Mouse (Mus musculus): ENCODE measurements around the gene Pgm2.
A peak's percentile ranks its signal among the peaks of the same experiment; 100 is the strongest.

Gene Pgm2

DNA sequence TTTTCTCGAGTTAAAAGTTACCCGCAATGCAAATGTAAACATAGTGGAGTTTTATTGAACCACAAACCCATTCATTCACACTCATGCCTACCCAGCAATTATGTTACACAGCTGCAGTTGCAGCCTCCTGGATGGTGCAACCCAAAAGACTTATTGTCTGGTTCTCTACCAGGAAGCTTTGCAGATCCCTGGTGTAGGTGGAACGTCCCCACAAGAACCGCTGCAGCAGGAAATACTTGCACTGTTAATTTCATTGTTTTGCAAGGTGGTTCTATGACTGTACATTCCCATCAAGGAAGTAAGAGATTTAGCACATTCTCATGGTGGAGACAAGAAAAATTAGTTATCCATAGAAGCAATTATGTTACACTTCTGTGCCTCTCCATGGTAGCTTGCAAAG, 15.4 kb upstream of the Pgm2 start:
- no peak for DNase-seq

- DNase-seq, result no peak
Observed at GRCm38 (mm10) chr5:64078740-64079461, 13.8 kb upstream of the Pgm2 start.

GRCm38 (mm10) chr5:64079462-64079817, 13.3 kb upstream of the Pgm2 start:
- DNase-seq, result no peak

DNA sequence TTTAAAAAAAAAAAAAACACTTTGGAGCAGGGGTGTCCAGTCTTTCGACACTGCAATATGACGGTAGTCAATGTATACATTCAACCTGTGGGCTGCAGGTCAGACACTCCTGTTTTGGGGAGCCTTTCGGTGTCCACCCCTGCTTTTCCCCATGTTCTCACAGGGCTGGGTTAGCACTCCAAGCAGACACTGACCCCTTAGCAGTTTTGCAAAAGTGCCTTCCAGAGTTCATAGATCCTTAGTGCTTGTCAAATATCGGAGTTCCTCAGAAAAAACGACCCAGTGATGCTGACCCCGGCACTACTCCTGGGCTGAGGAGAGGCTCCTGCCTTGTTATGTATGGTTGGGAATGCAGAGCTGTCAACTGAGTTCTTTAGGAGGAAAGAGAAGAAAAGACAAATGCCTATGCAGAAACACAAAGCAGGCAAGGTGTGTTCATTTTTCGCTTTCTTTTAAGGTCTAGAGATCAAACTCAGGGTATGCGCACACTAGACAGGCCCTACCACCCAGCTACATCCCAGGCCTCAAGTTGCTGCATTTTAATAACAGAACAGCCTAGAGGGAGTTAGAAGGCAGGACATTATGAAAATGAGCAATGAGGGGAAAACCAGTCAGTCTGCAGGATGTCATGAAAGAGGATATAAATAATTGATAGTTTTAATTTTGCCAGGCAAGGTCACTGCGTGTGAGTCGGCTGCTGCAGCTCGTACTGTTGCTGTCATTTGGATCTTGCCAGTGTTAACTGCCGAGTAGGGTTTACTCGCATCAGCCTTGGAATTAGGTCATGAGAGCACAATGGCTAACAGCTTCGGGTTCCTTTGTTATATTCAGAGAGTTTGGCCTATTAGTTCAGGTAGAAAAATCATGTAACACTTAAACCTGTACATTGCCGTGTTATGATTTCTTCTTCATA, 9.0 kb upstream of the Pgm2 start:
- no peak for DNase-seq

- no peak for DNase-seq
Observed at GRCm38 (mm10) chr5:64085405-64085804, 7.3 kb upstream of the Pgm2 start.

DNA sequence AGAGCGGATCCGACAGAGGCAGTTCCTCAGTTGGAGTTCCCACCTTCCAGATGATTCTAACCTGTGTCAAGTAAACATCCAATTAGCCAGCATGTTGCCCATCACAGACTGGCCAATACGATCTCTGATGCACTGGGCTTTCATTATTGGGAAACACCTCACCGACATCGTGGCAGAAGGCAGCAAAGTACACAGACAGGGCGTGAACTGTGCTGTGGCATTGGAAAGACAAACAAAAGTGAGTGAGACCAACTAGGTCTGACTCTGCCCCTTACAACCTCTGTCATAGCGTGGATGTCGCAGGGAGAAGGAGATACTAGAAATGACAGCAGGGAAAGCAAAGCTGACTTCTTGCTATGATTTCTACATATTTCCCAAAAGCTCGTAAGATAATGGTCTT, 4.0 kb upstream of the Pgm2 start:
- DNase-seq, result no peak

- DNase-seq, result peak; percentile 46
Observed at GRCm38 (mm10) chr5:64093349-64093871, 660 bp downstream of the Pgm2 start.

GRCm38 (mm10) chr5:64095342-64095993, 2.7 kb downstream of the Pgm2 start:
- DNase-seq, result no peak

DNA sequence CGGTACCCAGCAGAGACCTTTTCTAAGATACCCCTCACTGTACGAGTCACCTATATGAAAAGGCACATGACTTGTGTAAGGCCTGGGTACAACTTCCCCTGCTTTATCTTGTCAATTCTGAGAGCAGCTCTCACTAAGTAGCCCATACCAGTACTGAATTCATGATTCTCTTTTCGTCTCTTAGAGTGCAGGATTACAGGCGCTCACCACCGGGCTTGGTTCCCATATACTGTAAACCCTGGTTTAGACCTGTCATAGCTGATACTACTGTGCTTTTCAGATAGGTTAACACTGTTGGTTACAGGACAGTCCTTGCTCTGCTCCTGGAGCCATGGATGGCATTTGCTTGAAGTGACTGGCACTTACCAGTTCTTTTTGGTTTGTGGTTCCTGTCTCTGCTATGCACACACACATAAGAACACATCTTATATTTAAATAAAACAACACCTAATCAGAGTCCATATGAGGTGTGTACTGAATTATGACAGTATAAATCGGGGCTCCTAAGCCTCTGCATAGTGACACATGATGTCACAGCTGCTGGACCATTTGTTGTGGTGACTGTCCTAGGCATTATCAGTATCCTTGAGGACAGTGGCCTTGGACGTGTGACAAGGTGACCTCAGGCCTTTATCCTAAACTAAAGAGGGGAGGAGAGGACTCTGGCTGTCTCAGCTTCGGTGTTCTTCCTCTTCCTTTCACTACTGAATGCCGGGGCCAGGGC, 9.4 kb downstream of the Pgm2 start:
- no peak for DNase-seq

DNA sequence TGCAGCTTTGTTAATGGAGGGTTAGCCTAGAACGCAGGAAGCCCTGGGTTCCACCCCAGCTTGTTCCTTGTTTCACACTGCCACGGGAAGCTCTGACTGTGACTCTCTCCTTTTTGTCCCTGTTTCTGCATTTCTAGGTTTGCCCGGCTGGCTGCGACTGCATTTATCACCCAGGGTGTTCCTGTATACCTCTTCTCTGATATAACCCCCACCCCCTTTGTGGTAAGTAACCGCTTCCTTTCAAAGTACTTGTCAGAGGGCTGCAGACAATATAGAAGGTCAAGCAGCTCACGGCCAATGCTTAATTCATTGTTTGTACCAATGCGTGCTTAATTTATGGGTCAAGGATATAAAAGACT, 9.9 kb downstream of the Pgm2 start:
- no peak for DNase-seq

DNA sequence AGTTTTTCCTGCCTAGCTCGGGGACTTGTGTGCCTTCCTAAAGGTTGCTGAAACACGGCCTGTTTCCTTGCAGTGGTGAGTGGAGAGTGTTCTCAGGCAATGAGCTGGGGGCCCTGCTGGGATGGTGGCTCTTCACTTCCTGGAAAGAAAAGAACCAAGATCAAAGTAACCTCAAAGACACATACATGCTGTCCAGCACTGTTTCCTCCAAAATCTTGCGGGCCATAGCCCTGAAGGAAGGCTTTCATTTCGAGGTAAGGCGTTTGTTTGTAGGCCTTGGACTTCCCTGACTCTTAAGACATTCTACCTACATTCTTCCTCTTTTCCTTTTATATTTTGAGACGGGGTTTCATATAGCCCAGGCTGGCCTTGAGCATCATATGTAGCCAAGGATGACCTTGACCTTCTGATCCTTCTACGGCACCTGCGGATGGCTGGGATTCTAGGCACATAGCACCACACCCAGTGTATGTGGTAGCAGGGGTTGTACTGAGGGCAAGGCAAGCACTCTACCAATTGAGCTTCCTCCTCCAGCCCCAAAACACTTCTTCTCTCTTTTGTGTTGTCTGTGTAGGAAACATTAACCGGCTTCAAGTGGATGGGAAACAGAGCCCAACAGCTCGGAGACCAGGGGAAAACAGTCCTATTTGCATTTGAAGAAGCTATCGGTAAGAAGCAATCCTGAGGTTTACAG, 15.0 kb downstream of the Pgm2 start:
- DNase-seq, result no peak

DNA sequence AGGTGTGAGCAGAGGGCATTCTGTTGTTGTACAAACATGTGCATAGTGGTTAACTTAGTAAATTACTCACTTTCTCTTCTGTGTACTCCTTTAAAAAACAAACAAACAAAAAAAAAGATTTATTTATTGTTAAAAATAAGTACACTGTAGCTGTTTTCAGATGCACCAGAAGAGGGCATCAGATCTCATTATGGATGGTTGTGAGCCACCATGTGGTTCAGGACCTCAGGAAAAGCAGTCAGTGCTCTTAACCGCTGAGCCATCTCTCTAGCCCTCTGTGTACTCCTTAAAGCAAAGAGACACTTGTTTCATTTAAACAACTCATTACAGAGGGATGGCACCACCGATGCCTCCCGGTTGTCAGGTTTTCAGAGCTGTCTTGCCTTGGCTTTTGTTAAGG, 16.5 kb downstream of the Pgm2 start:
- no peak for DNase-seq

- no peak for DNase-seq
Observed at GRCm38 (mm10) chr5:64112360-64112759, 19.6 kb downstream of the Pgm2 start.

GRCm38 (mm10) chr5:64114210-64114609, 21.5 kb downstream of the Pgm2 start:
- DNase-seq, result no peak

GRCm38 (mm10) chr5:64117191-64117590, 24.4 kb downstream of the Pgm2 start:
- no peak for DNase-seq

DNA sequence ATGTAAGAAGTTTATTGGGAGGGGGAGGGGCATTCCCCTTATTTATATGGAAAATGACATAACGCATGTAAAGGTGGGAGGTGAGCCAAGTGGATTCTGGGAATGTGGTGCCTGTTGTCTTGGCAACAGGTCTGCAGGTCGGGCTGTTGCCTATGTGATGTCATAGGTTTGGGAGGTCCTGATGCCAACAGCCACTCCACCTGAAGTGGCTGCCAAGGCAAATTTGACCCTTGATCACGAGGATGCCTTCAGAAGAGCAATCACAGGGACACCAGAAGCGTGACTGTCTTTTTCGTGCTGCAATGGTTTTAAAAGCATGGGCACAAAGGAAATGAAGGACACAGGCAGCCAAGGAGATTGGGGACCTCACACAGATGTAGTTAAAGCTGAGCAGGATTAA, 33.0 kb downstream of the Pgm2 start:
- DNase-seq, result no peak

- DNase-seq, result no peak
Observed at GRCm38 (mm10) chr5:64131550-64131949, 38.8 kb downstream of the Pgm2 start.

DNA sequence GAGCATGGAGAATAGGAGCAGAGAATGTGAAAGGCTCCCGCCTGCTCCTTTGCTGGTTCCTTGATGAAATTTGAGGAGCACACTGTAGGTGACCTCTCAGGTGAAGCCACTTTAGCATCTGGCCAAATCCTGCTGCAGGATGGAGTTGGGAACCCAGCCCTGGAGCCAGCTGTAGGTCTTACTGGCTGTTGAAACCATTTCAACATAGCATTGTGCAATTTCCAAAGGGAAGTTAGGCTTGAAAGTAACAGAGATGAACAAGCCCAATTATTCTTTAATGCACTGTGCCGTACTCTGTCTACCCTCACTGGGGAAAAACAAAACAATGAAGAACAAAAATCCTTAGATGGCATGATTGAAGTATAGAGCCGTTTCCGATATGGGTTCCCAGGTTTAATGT, 41.2 kb downstream of the Pgm2 start:
- no peak for DNase-seq

- peak; percentile 6 for DNase-seq
Observed at GRCm38 (mm10) chr5:64136325-64136724, 43.6 kb downstream of the Pgm2 start.

DNA sequence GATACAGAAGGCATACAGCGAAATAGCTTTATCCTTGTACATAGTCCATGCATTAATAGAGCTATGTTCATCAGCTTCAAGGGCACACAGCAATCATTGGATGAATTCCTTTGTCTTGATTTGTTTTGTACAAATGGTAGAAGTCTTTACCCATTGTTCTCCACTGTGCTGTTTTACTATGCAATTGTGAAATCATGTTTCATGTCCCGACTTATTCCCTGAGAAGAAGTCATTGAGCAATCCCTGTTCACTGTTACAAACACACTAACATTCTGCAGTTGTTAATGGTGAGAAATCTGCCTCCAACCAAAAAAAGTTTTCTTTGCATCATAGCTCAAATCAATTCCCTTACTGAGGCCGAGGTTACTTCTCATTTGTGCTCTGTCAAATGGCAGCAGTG, 47.5 kb downstream of the Pgm2 start:
- DNase-seq, result no peak

- no peak for DNase-seq
Observed at GRCm38 (mm10) chr5:64144315-64144714, 51.6 kb downstream of the Pgm2 start.

- DNase-seq, result no peak
Observed at GRCm38 (mm10) chr5:64146384-64147005, 53.7 kb downstream of the Pgm2 start.
